Mouse (Mus musculus) heart, embryonic 14.5 days (tissue): ENCODE data around the gene Erg. TPM values are rescaled to one million over a fixed set of nuclear protein-coding genes. Genes with fewer than 3 reads are reported as not detected.

ENCODE experiments used
- ATAC-seq: fragments of 200-750 bp; cut with Nextera tagmentation; 2 replicates; pipeline ENCODE4 v1.8.0; 2017; ENCODE audit warnings: low read depth, moderate TSS enrichment; ENCODE audit not compliant: insufficient number of reproducible peaks, insufficient read depth, low FRiP score
- H3K27ac ChIP-seq, 2 experiments: fragments of 200-500 bp in 1 of 2; fragments of 300-500 bp in 1 of 2; sonication (generic) in 1 of 2; replicated peaks in 1 of 2; 2 replicates each; pipeline ENCODE4 v1.5.1; 2012 to 2014; ENCODE audit warnings: low read depth in 2 of 2, low read length in 2 of 2, control low read depth in 1 of 2, mild to moderate bottlenecking in 1 of 2, mixed read lengths in 1 of 2; ENCODE audit not compliant: control insufficient read depth in 1 of 2, insufficient read depth in 1 of 2
- H3K27me3 ChIP-seq: fragments of 300-500 bp; sonication (generic); 2 replicates; pipeline ENCODE4 v1.6.1; 2014; ENCODE audit warnings: mild to moderate bottlenecking, low read length, control low read depth; ENCODE audit not compliant: control insufficient read depth, insufficient read depth
- H3K36me3 ChIP-seq: fragments of 300-500 bp; sonication (generic); 2 replicates; pipeline ENCODE4 v1.6.1; 2014; ENCODE audit warnings: mild to moderate bottlenecking, control low read depth, low read length, mixed read lengths; ENCODE audit not compliant: control insufficient read depth, insufficient read depth
- H3K4me1 ChIP-seq, 2 experiments: fragments of 200-500 bp in 1 of 2; fragments of 300-500 bp in 1 of 2; sonication (generic) in 1 of 2; 2 replicates each; pipeline ENCODE4 v1.6.1; 2012 to 2014; ENCODE audit warnings: low read length in 2 of 2, control low read depth in 1 of 2, mixed read lengths in 1 of 2; ENCODE audit not compliant: control insufficient read depth in 2 of 2, insufficient read depth in 2 of 2
- H3K4me2 ChIP-seq: fragments of 300-500 bp; sonication (generic); 2 replicates; pipeline ENCODE4 v1.6.1; 2014; ENCODE audit warnings: mild to moderate bottlenecking, low read length
- H3K4me3 ChIP-seq, 2 experiments: fragments of 200-500 bp in 1 of 2; fragments of 300-500 bp in 1 of 2; sonication (generic) in 1 of 2; 2 replicates each; pipeline ENCODE4 v1.5.1; 2012 to 2014; ENCODE audit warnings: low read length in 2 of 2, mild to moderate bottlenecking in 2 of 2, control low read depth in 1 of 2, low read depth in 1 of 2, moderate library complexity in 1 of 2; ENCODE audit not compliant: control insufficient read depth in 1 of 2, insufficient read depth in 1 of 2
- H3K9ac ChIP-seq: fragments of 300-500 bp; sonication (generic); 2 replicates; pipeline ENCODE4 v1.6.1; 2014; ENCODE audit warnings: mild to moderate bottlenecking, low read length
- H3K9me3 ChIP-seq: fragments of 300-500 bp; sonication (generic); 2 replicates; pipeline ENCODE4 v1.6.1; 2016; ENCODE audit warnings: low read length, control low read depth; ENCODE audit not compliant: control insufficient read depth
- whole genome bisulfite sequencing: fragments of 180-500 bp; shearing (Covaris S2); extraction: QIAGEN DNeasy Blood & Tissue Kit; methylation state at CpG from one replicate; pipeline ENCODE4 v1.1.7; 2014; 5-methylcytosine and 5-hydroxymethylcytosine counted together
- polyA plus RNA-seq: library from polyadenylated mRNA; unstranded; fragments of >200 nt; fragmentation: Nextera tagmentation; extraction: Ambion mirVana; gene quantifications from 2 replicates; pipeline ENCODE4 v1.2.1, GENCODE M21; 2014

Erg gene
- polyA plus RNA-seq, 1 experiment from 2014 or later, result 5.7 TPM

DNA sequence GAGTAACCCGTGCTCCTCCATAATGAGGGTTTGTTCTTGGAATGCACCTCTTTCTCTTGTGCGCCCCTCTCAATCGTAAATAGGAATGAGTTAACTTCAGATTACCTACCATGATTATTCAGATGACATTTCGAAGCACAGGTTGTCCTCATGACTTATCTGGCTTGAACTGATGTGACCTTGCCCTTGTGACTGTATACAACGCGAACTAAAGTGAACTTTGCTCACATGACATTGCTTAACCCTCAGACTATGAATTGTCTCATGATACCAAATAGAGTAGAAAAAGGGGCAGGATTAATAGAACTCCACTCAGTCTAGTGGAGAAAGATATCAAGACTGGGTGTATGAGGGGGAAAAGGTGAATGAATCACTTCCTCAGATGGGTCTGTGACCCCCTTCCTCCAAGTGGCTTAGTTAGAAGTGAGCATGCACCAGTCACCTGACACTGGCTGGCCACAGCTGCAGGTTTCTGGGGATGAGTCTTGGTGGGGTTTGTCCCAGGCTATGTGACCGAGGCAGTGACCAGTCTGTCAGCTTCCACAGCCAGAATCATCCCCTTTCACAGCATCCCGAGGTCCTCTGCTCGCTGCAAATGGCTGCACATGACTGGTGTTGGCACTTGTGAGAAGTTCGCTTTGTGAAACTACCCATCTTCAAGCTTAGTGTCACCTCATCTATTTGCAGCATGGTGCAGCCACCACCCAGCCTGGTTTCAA lies 89.7 kb downstream of the Erg start:
- 75% methylated on average over 10 of the region's 10 CpGs for WGBS
- no peaks in the 10 kb centered on the region for H3K9me3 ChIP-seq
- ATAC-seq, result no peak
- no peaks in the 10 kb centered on the region for H3K4me1 ChIP-seq
- no peak overlapping the region for H3K4me3 ChIP-seq
- H3K27me3 ChIP-seq, result no peaks in the 10 kb centered on the region
- no peak overlapping the region for H3K4me2 ChIP-seq
- H3K36me3 ChIP-seq, result no peaks in the 10 kb centered on the region
- no peak overlapping the region for H3K27ac ChIP-seq
- no peak overlapping the region for H3K9ac ChIP-seq

DNA sequence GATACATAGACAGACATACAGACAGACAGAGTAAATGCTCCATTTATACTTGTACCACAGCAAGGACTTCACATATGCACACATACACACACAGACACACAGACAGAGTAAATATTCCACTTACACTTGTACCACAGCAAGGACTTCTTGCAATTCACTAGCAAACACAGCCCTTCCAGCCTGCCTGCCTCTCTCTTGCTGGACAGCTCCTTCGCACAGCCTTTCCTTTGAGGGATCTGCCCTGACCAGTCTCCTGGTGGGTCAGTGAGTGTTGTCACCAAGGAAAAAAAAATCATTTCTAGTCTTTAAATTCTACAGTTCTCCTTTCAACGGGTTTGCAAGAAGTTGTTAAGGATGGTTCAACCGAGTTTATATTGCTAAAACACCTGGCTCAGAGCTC lies 92.3 kb downstream of the Erg start:
- WGBS, result 35% methylated on average over 3 of the region's 3 CpGs
- no peak overlapping the region for H3K4me3 ChIP-seq

DNA sequence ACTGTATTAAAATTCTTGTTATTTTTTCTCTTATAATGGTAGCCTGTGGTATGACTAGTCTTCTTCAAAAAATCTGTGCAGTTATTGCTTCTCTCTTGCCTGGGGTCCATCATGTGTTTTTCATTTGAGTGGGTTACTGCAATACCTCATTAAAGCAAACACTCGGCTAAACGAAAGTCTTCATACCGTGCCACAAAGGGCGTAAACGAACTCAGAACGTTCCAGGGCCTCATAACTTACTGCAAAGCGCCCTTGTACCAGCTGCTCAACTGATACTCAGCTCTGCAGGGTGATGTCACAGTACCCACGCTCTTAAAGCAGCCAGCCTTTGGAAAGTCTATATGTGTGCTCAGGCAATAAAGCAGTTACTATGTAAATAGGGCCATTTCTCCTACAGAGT lies 93.1 kb downstream of the Erg start:
- 83% methylated on average over 8 of the region's 8 CpGs for WGBS
- Histone ChIP-seq H3K9me3 (no peaks in the 10 kb centered on the region), H3K27ac (no peak overlapping the region), H3K9ac (no peak overlapping the region), H3K4me2 (no peak overlapping the region), H3K36me3 (no peaks in the 10 kb centered on the region), H3K4me3 (no peak overlapping the region), H3K27me3 (no peaks in the 10 kb centered on the region), H3K4me1 (no peaks in the 10 kb centered on the region)
- ATAC-seq, result no peak

More for the DNA sequence above, 92.3 kb downstream of the Erg start:
- no peak overlapping the region for H3K9ac ChIP-seq
- H3K4me2 ChIP-seq, result no peak overlapping the region
- H3K27me3 ChIP-seq, result no peaks in the 10 kb centered on the region
- no peak overlapping the region for H3K27ac ChIP-seq
- no peaks in the 10 kb centered on the region for H3K4me1 ChIP-seq
- H3K36me3 ChIP-seq, result no peaks in the 10 kb centered on the region
- ATAC-seq, result no peak
- no peaks in the 10 kb centered on the region for H3K9me3 ChIP-seq

DNA sequence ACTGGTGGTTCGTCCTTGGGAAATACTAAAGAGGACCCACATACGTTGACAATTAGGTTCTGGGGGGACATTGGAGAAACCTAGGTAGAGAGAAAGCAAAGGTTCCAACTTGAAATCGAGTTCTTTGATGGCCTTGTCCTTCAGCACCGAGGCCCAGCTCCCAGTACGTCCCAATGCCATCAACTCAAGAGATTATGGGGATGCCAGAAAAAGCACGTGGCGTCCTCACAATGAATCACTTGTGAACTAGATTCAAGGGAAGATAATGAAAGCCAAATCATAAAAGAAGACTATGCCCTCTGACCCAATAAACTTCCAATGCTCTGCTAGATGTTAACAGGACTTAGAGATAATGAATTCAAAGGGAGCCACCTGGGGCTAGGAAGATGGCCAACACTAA lies 94.2 kb downstream of the Erg start:
- Histone ChIP-seq H3K9me3 (no peaks in the 10 kb centered on the region), H3K4me2 (no peak overlapping the region), H3K27me3 (no peaks in the 10 kb centered on the region), H3K4me1 (no peaks in the 10 kb centered on the region), H3K4me3 (no peak overlapping the region), H3K36me3 (no peaks in the 10 kb centered on the region), H3K27ac (no peak overlapping the region), H3K9ac (no peak overlapping the region)
- no peak for ATAC-seq
- 75% methylated on average over 7 of the region's 7 CpGs for WGBS

DNA sequence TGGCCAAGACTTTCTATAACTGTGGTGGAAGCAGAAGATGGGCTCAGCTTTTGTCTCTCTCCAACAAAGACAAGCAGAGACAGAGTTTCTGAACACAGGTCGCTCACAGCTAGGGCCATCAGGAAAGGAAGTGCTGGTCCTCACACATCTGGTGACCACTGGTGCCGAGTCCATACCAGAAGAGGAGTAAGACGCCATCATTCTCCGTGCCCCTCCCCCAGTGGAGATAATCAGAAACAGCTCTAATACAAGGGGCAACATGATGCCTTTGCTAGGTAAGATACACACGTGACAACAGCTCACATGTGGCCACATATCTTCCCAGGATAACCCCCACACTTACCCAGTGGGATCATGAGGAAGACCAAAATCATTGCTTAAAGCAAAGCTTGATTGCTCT lies 96.0 kb downstream of the Erg start:
- Histone ChIP-seq H3K4me3 (no peak overlapping the region), H3K9me3 (no peaks in the 10 kb centered on the region), H3K4me1 (no peaks in the 10 kb centered on the region), H3K27ac (no peak overlapping the region), H3K36me3 (no peaks in the 10 kb centered on the region), H3K27me3 (no peaks in the 10 kb centered on the region), H3K9ac (no peak overlapping the region), H3K4me2 (no peak overlapping the region)
- 65% methylated on average over 5 of the region's 5 CpGs for WGBS
- no peak for ATAC-seq

DNA sequence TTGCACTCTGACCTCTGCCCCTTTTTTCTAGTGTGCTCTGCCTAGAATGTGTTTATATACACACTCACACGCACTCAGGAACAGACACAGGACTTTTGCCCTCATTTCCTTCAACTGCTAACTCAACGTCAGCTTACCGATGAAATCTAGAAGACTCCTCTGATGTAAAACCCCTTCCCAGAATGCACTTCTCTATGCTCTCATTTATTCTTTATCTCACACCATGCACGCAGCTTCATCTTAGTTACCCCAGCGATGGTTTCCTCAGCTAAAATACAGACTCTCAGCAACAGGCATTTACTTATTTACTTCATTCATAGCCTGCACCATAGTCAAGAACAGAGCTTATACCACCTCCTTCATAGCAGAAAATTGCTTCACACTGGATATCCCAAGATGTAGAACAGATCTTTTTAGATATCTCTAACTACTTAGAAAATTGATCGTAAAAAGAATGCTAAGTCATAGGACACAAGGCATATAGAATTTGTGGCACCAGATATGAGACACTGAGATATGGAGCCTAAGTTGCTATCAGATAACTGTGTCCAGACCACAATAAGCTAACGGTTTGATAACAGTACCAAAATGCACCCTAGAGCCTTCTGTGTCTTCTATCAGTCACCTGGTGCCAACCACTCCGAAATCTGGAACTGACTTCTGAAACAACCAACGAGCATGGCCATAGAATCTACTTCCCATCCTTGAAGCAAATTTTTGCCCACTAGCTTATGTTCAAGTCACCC lies 98.6 kb downstream of the Erg start:
- Histone ChIP-seq H3K4me2 (no peak overlapping the region), H3K4me3 (no peak overlapping the region), H3K4me1 (no peaks in the 10 kb centered on the region), H3K9me3 (no peaks in the 10 kb centered on the region), H3K36me3 (no peaks in the 10 kb centered on the region), H3K27me3 (no peaks in the 10 kb centered on the region), H3K27ac (no peak overlapping the region), H3K9ac (no peak overlapping the region)
- ATAC-seq, result no peak
- 73% methylated on average over 9 of the region's 9 CpGs for WGBS

DNA sequence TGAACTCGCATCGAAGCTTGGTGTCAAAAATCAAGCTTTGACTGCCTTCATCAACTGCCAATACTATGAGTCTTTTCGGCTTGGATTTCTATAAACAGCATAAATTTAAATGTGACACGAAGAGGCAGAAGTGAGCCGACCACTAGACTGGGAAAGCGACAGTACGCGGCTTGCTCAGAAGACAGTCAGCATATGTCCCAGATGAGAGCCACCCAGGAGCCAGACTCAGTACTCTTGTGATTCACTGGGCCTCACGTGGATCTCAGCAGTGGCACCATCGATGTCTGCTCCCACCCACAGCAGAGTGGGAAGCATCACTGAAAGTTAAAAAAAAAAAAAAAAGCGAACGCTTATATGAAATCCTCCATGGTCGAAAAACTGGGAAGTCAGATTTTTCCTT lies 105.2 kb downstream of the Erg start:
- H3K27me3 ChIP-seq, result no peaks in the 10 kb centered on the region
- 91% methylated on average over 13 of the region's 13 CpGs for WGBS

More for the DNA sequence above, 105.2 kb downstream of the Erg start:
- no peak overlapping the region for H3K4me2 ChIP-seq
- H3K9me3 ChIP-seq, result no peaks in the 10 kb centered on the region
- H3K4me1 ChIP-seq, result no peaks in the 10 kb centered on the region
- H3K4me3 ChIP-seq, result no peak overlapping the region
- H3K9ac ChIP-seq, result no peak overlapping the region
- H3K27ac ChIP-seq, result no peak overlapping the region
- no peaks in the 10 kb centered on the region for H3K36me3 ChIP-seq
- no peak for ATAC-seq
